Mouse (Mus musculus) hindbrain, embryonic 11.5 days (tissue): ENCODE measurements at regions not wholly inside any gene's neighbourhood (a gene's known extent, or its start where the extent isn't known, plus 50 kb on each side); places are given as distances from the start of the nearest gene placed in this dataset.
A peak's percentile ranks its signal among the peaks of the same experiment; 100 is the strongest.

ENCODE experiments used
- ATAC-seq: fragments of 200-750 bp; cut with Nextera tagmentation; 2 replicates; pipeline ENCODE4 v1.8.0; 2017; ENCODE audit warnings: mild to moderate bottlenecking, moderate TSS enrichment, moderate library complexity; ENCODE audit not compliant: low FRiP score
- DNase-seq: peaks from one replicate; pipeline ENCODE4 v3.0.0-alpha.2; 2015; ENCODE audit warnings: low spot score
- H3K27ac ChIP-seq: fragments of 300-500 bp; sonication (generic); 2 replicates; pipeline ENCODE4 v1.5.1; 2014; ENCODE audit warnings: mild to moderate bottlenecking, low read depth, low read length
- H3K27me3 ChIP-seq: fragments of 300-500 bp; sonication (generic); 2 replicates; pipeline ENCODE4 v1.6.1; 2014; ENCODE audit warnings: mild to moderate bottlenecking, low read length, moderate library complexity, mixed read lengths; ENCODE audit not compliant: control insufficient read depth, insufficient read depth
- H3K36me3 ChIP-seq: fragments of 300-500 bp; sonication (generic); 2 replicates; pipeline ENCODE4 v1.6.1; 2014; ENCODE audit warnings: mild to moderate bottlenecking, low read length, moderate library complexity, mixed read lengths; ENCODE audit not compliant: control insufficient read depth, insufficient read depth
- H3K4me1 ChIP-seq: fragments of 300-500 bp; sonication (generic); replicated peaks from 2 replicates; pipeline ENCODE4 v1.6.1; 2014; ENCODE audit warnings: low read length, mixed read lengths; ENCODE audit not compliant: control insufficient read depth, insufficient read depth
- H3K4me2 ChIP-seq: fragments of 300-500 bp; sonication (generic); replicated peaks from 2 replicates; pipeline ENCODE4 v1.6.1; 2014; ENCODE audit warnings: mild to moderate bottlenecking, low read depth, low read length
- H3K4me3 ChIP-seq: fragments of 300-500 bp; sonication (generic); 2 replicates; pipeline ENCODE4 v1.5.1; 2014; ENCODE audit warnings: low read depth, low read length
- H3K9ac ChIP-seq: fragments of 300-500 bp; sonication (generic); 2 replicates; pipeline ENCODE4 v1.6.1; 2014; ENCODE audit warnings: low read depth, low read length
- H3K9me3 ChIP-seq: fragments of 300-500 bp; sonication (generic); 2 replicates; pipeline ENCODE4 v1.6.1; 2016; ENCODE audit warnings: low read length; ENCODE audit not compliant: control insufficient read depth
- WGBS: fragments of 180-500 bp; shearing (Covaris S2); extraction: QIAGEN DNeasy Blood & Tissue Kit; methylation state at CpG from one replicate; pipeline ENCODE4 v1.1.7; 2014; 5-methylcytosine and 5-hydroxymethylcytosine counted together

DNA sequence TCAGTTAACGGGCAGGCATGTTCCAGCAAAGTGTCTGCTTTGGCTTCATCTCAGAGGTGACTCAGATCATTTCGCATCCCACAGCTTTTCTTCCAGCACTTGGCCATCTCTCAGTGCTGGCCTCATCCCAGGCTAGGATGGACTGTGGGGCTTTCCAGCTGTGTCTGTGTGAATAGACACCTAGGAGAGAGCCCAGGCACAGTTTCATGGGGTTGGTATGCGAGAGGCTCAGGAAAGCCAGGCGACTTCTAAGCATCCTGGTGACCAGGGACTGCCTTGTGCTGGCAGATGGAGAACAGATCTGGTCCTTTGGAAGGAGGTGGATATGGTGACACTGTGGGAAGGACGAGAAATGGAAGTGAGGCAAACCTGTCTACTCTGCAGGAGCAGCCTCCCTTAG lies 182.9 kb downstream of the Cd83 start:
- H3K4me2 ChIP-seq = no peak overlapping the region
- WGBS = 70% methylated on average over 5 of the region's 5 CpGs
- no peaks in the 10 kb centered on the region for H3K9me3 ChIP-seq
- ATAC-seq (no peak), DNase-seq (no peak)
- no peak overlapping the region for H3K27ac ChIP-seq
- H3K36me3 ChIP-seq = no peaks in the 10 kb centered on the region
- no peak overlapping the region for H3K4me3 ChIP-seq
- no peaks in the 10 kb centered on the region for H3K4me1 ChIP-seq
- no peak overlapping the region for H3K9ac ChIP-seq
- H3K27me3 ChIP-seq = no peaks in the 10 kb centered on the region

DNA sequence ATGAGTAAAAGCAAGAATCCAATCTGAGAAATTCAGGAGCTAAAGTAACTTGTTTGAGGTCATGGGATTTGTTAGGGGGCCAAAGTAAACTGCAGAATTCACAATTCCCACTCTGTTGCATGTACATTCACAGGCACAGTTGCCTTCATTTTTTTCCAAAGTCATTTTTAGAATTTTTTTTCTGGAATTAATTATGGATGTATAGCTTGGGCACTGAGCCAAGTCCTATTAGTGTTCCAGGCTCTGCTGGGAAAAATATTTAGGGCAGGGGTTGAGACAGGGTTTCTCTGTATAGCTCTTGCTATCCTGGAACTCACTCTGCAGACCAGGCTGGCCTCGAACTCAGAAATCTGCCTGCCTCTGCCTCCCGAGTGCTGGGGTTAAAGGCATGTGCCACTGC lies 188.3 kb downstream of the Cd83 start:
- Histone ChIP-seq H3K4me1 (no peaks in the 10 kb centered on the region), H3K27ac (no peak overlapping the region), H3K9me3 (no peaks in the 10 kb centered on the region), H3K9ac (no peak overlapping the region), H3K4me3 (no peak overlapping the region), H3K4me2 (no peak overlapping the region), H3K27me3 (no peaks in the 10 kb centered on the region), H3K36me3 (no peaks in the 10 kb centered on the region)
- 96% methylated on average over 2 of the region's 2 CpGs for WGBS
- ATAC-seq = no peak
- no peak for DNase-seq

DNA sequence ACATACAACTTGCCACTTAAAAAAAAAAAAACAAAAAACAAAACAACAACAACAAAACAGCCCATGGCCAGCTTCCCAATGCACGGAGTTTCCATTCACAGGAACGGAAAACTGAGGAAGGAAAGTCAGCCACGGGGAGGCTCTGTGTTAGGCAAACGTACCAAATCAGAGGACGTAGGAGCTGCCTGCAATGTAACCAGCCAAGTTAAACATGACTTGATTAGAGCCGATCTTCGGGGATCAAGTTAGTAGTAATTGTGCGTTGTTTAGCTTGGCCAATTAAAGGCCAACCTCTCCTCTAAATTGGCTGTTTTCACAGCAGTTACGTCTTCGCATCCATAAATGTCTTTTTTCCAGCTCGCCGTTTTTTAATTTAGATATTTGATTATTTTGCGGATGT lies 190.7 kb downstream of the Cd83 start:
- Histone ChIP-seq H3K36me3 (no peaks in the 10 kb centered on the region), H3K9me3 (no peaks in the 10 kb centered on the region), H3K4me3 (no peak overlapping the region), H3K4me2 (no peak overlapping the region), H3K27ac (no peak overlapping the region), H3K4me1 (no peaks in the 10 kb centered on the region), H3K9ac (no peak overlapping the region), H3K27me3 (no peaks in the 10 kb centered on the region)
- DNase-seq = no peak
- no peak for ATAC-seq
- 89% methylated on average over 13 of the region's 13 CpGs for WGBS

DNA sequence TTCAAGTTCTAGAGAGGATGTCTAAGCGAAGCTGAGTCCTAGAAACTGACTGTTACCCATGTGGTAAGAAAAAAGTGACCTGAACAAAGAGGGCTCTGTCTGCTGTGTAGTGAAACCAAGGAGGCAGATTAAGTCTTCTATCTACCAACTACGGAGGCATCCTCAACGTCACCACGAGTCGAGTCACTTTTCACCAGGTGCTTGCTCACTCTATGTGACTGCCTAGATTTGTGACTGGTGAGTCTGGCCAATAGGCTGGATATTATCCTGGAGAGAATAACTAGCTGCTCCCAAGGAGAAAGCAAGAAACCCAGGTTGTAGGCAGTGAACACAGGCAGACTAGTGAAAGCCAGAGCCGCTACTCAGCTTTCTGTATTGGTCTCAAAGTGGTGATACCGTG lies 191.2 kb downstream of the Cd83 start:
- DNase-seq (no peak), ATAC-seq (no peak)
- H3K4me3 ChIP-seq = no peak overlapping the region
- H3K4me1 ChIP-seq = no peaks in the 10 kb centered on the region
- 74% methylated on average over 7 of the region's 7 CpGs for WGBS
- no peak overlapping the region for H3K27ac ChIP-seq
- H3K36me3 ChIP-seq = no peaks in the 10 kb centered on the region
- H3K27me3 ChIP-seq = no peaks in the 10 kb centered on the region
- no peak overlapping the region for H3K4me2 ChIP-seq
- no peak overlapping the region for H3K9ac ChIP-seq
- H3K9me3 ChIP-seq = no peaks in the 10 kb centered on the region

DNA sequence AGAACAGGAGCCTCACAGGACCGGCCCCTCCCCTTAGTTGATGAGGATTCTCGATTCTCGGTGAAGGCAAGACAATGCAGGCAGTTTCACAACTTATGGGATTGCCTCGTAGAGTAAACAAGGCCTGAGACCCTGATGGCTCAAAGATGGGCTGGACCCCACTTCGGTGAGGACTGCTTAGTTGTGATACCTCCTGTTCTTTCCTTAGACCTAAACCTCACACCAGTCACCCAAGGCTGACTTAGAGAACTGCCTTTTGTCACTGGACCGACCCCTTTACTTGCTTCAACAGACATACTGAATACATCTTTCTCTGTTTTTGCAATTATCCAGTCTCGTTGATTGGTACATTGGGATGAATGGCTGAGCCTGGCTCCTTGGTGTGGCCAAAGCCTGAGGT lies 192.1 kb downstream of the Cd83 start:
- Histone ChIP-seq H3K27ac (no peak overlapping the region), H3K4me3 (no peak overlapping the region), H3K27me3 (no peaks in the 10 kb centered on the region), H3K4me1 (no peaks in the 10 kb centered on the region), H3K4me2 (no peak overlapping the region), H3K9ac (no peak overlapping the region), H3K36me3 (no peaks in the 10 kb centered on the region), H3K9me3 (no peaks in the 10 kb centered on the region)
- WGBS = 33% methylated on average over 7 of the region's 7 CpGs
- ATAC-seq (no peak), DNase-seq (no peak)

DNA sequence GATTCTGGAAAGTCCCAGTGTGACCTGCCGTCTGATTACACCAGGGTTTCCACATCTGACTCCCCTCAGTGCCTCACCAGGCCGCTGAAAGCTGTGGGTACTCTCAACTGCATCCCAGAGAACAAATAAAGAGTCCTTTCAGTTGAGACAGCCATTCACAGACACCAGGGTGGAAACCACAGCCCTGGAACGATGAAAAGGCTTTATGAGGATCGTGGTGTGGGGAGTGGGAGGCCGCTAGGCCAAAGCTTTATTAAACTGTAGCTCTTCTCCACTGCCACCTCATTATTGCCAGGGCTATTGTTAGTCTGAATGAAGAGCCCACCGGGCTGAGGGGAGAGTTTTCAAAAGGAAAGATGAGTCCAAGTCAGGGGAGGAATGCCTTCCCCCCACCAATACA lies 202.8 kb downstream of the Cd83 start:
- H3K4me1 ChIP-seq = 0 out of 2 replicates have a peak, but pooled peaks cover 3% of the 10 kb centered on the region
- H3K9ac ChIP-seq = no peak overlapping the region
- no peaks in the 10 kb centered on the region for H3K27me3 ChIP-seq
- no peak overlapping the region for H3K27ac ChIP-seq
- WGBS = 21% methylated on average over 6 of the region's 6 CpGs
- DNase-seq (peak; percentile 23), ATAC-seq (no peak)
- H3K4me2 ChIP-seq = no peak overlapping the region
- H3K36me3 ChIP-seq = no peaks in the 10 kb centered on the region
- H3K9me3 ChIP-seq = no peaks in the 10 kb centered on the region
- no peak overlapping the region for H3K4me3 ChIP-seq

DNA sequence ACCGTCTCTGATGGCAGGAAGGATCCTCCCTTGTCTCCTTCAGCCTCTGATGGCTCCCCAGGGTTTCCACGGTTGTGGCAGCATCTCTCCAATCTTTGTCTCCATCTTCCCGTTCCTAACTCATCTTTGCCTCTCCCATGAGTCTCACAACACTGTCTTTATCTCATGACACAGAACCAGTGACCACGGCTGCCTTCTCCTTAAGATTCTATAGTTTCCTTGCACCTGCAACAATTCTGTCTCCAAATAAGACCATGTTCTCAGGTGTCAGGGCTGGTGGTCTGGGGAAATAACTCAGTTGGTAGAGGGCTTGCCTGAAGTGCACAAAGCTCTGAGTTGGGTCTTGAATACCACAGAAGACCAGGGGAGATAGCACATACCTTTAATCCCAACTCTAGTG lies 203.8 kb downstream of the Cd83 start:
- no peak for ATAC-seq
- no peak overlapping the region for H3K4me2 ChIP-seq
- H3K4me3 ChIP-seq = no peak overlapping the region
- no peaks in the 10 kb centered on the region for H3K36me3 ChIP-seq
- no peak overlapping the region for H3K27ac ChIP-seq
- WGBS = 94% methylated on average over 4 of the region's 4 CpGs
- no peaks in the 10 kb centered on the region for H3K27me3 ChIP-seq
- no peaks in the 10 kb centered on the region for H3K9me3 ChIP-seq
- H3K4me1 ChIP-seq = 0 out of 2 replicates have a peak, but pooled peaks cover 3% of the 10 kb centered on the region
- DNase-seq = no peak
- H3K9ac ChIP-seq = no peak overlapping the region

DNA sequence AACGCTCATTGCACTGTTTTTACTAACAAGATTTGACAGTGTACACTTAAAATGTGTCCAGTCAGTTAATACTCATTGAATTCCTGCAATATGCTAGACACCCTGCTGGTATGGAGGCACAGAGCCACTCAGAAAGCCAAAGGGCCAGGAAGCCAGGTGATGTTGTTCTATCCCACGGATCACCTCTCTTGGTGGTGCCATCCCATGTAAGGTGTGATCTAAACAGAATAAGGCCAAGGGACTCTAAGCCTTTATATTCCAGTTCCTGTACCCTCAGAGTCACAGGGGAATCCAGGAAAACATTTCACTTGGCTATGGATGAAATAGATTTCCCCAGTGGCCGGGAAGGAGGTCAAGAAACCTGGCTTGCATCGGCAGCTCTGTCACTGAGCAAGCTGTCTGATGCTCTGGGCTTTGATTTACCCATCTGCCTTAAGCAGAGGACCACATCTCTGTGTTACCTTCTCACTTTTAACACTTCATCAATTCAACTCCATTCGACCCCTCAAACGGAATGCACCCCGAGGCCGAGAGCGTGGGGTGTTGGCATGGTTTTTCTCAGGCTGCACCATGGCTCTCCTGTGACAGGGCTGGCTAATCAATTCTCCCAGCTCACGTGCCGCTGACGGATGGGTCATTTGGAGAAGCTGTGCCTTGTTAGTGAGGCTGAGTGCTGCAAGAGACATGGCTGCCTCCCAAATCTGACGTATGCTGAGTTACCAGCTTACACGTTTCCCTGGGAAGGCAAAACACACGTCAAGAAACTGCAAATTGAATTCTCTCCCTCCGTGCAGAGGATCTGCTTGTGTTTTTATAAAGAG lies 205.9 kb downstream of the Cd83 start:
- Histone ChIP-seq H3K36me3 (no peaks in the 10 kb centered on the region), H3K27me3 (no peaks in the 10 kb centered on the region), H3K9ac (0 out of 2 replicates have a peak overlapping the region, but pooled peaks have one; percentile 17), H3K4me1 (0 out of 2 replicates have a peak, but pooled peaks cover 3% of the 10 kb centered on the region), H3K27ac (peak overlapping the region; percentile 9; the same call in 1 of the 2 replicates), H3K9me3 (no peaks in the 10 kb centered on the region), H3K4me2 (no peak overlapping the region), H3K4me3 (no peak overlapping the region)
- WGBS = 56% methylated on average over 16 of the region's 16 CpGs
- no peak for ATAC-seq
- DNase-seq = peak; percentile 48

DNA sequence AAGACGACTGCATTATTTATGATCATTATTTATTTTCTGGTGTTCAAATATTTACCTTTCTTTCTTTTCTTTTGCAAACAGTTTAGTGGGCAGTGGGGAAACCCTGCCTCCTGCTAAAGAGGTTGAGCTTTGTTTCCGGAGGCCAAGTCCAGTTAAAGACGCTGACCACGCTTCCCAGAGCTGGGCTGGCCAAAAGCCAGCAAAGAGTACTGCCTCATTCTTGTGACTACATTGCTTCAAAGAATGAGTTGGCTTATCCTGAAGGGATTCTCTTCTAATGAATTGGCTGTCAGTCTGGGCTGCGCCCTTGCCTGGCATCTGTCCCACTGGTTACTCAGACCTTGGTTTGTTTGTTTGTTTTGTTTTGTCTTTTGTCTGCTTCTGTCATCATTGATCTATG lies 207.2 kb downstream of the Cd83 start:
- WGBS = 65% methylated on average over 5 of the region's 5 CpGs
- no peak overlapping the region for H3K9ac ChIP-seq
- no peak overlapping the region for H3K4me3 ChIP-seq
- no peak for DNase-seq
- ATAC-seq = no peak
- no peak overlapping the region for H3K4me2 ChIP-seq
- H3K27me3 ChIP-seq = no peaks in the 10 kb centered on the region
- H3K27ac ChIP-seq = no peak overlapping the region
- no peaks in the 10 kb centered on the region for H3K9me3 ChIP-seq
- H3K4me1 ChIP-seq = 0 out of 2 replicates have a peak, but pooled peaks cover 3% of the 10 kb centered on the region
- no peaks in the 10 kb centered on the region for H3K36me3 ChIP-seq
